Mouse (Mus musculus): ENCODE measurements around the gene Tada2a. TPM values are rescaled to one million over a fixed set of nuclear protein-coding genes. Genes with fewer than 3 reads are reported as not detected.

Tada2a gene
- total and polyA plus RNA-seq, 2 experiments from 2014 or later, result 20.3 to 25.9 TPM

DNA sequence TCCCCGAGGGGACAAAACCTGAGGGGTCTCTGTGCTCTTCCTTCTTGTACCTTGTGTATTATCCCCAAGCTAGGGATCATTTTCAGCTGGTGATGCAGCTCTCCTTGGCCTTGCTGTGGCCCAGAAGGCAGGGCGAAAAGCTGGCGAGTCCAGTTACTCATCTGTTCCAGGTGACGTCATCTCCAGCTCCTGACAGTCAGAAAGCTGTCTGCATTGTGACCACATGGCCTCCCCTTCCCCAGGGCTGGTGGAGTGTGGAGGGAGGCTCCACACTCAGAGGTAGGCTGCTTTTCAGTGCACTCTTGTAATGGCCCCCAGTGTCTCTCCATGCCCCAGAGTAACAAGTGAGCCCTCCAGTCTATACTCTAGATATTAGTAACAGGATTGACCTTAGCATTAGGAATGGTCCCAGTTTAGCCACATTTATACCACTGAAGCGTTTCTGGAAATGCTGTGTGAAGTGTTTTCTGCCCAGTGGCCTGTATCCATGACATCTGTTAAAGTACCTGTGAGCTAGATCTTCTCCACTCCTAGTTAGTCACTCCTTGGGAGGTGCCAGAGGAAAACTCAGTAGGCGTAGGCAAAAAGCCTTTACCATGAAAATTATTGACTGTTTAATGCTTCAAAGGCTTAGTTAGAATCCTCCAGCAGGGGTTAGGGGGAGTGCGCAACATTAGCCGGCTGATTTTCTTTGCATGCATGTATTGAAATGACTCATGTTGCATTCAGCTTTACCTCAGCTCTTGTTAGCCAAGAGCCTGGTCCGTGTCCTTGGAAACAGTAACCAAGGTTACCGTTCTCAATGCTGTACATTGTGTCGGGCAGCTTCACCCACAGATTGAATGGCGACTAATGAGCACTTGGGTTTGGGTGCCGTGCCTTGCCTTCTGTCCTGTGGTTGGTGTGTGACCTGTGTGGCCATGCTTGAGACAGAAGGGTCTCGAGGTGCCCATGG, 86.3 kb downstream of the Tada2a start:
- peak; percentile 91 for DNase-seq (ENCODE audit: low spot score)
- peak; percentile 85 for ATAC-seq (ENCODE audit: low FRiP score)
- no peaks in the 10 kb centered on the region for H3K9me3 ChIP-seq (ENCODE audit: low read length)
- H3K4me2 ChIP-seq (ENCODE audit: low read depth, low read length, poor library complexity, severe bottlenecking), result peak overlapping the region; percentile 12; the same call in 1 of the 2 replicates
- 0 out of 2 replicates have a peak overlapping the region, but pooled peaks have one; percentile 13 for H3K9ac ChIP-seq (replicated peaks; ENCODE audit: low read length, poor library complexity, severe bottlenecking)
- H3K27ac ChIP-seq (ENCODE audit: low read depth, low read length), result peak overlapping the region; percentile 80
- 20% methylated on average over 14 of the region's 14 CpGs for WGBS
- no peak overlapping the region for H3K4me3 ChIP-seq (ENCODE audit: low read depth, low read length)
- peaks cover 16% of the 10 kb centered on the region; the same call in 1 of the 2 replicates for H3K4me1 ChIP-seq (ENCODE audit: insufficient read depth, low read length)
- no peaks in the 10 kb centered on the region for H3K27me3 ChIP-seq (ENCODE audit: insufficient read depth, low read length)
- H3K36me3 ChIP-seq (ENCODE audit: insufficient read depth, low read length), result peaks cover 28% of the 10 kb centered on the region
- TF ChIP-seq CTCF (IDR thresholded peaks at IDR 0.05), result peak; percentile 34

DNA sequence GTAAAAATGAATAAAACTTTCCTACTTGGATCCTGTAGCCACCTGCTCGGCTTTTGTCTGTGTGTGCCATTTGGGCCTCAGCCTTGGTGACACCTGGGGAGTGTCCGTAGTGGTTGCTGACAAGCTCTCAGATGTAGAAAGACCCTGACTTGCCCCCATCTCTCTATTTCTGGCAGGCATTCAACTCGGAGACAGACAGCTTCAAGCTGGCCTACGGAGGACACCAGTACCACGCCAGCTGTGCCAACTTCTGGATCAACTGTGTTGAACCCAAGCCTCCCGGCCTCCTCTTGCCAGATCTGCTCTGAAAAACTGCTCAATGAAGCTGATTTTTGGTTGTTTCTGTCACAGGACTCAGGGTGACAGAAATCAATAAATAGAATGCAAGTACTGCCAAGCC, 88.8 kb downstream of the Tada2a start:
- DNase-seq (ENCODE audit: low spot score) (no peak), ATAC-seq (ENCODE audit: low FRiP score) (no peak)
- peaks cover 28% of the 10 kb centered on the region for H3K36me3 ChIP-seq (ENCODE audit: insufficient read depth, low read length)
- H3K27ac ChIP-seq (ENCODE audit: low read depth, low read length), result no peak overlapping the region
- peaks cover 16% of the 10 kb centered on the region; the same call in 1 of the 2 replicates for H3K4me1 ChIP-seq (ENCODE audit: insufficient read depth, low read length)
- H3K4me3 ChIP-seq (ENCODE audit: low read depth, low read length), result no peak overlapping the region
- no peak for TF ChIP-seq CTCF (IDR thresholded peaks at IDR 0.05)
- no peak overlapping the region for H3K4me2 ChIP-seq (ENCODE audit: low read depth, low read length, poor library complexity, severe bottlenecking)
- WGBS, result 78% methylated on average over 6 of the region's 6 CpGs
- no peaks in the 10 kb centered on the region for H3K9me3 ChIP-seq (ENCODE audit: low read length)
- H3K27me3 ChIP-seq (ENCODE audit: insufficient read depth, low read length), result no peaks in the 10 kb centered on the region
- H3K9ac ChIP-seq (replicated peaks; ENCODE audit: low read length, poor library complexity, severe bottlenecking), result no peak overlapping the region

DNA sequence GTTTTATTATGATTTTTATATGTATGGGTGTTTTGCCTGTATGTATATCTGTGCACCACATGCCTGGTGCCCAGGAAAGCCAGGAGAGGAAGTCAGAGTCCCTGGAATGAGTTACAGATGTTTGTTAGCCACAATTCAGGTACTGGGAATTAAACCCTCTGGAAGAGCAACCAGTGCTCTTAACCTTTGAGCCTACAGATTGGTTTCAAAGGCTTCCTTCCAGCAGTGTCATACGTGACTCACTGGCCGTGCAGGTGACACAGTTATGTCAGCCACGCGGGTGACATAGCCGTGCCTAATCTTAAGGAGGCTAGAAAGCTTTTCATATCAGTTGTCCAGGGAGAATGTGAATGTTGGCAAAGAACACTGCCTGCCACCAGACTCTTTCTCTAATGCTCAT, 95.7 kb downstream of the Tada2a start:
- ATAC-seq (ENCODE audit: low FRiP score) (no peak), DNase-seq (ENCODE audit: low spot score) (no peak)
- no peaks in the 10 kb centered on the region for H3K4me1 ChIP-seq (ENCODE audit: insufficient read depth, low read length)
- no peak overlapping the region for H3K4me3 ChIP-seq (ENCODE audit: low read depth, low read length)
- no peaks in the 10 kb centered on the region for H3K9me3 ChIP-seq (ENCODE audit: low read length)
- H3K27ac ChIP-seq (ENCODE audit: low read depth, low read length), result no peak overlapping the region
- H3K9ac ChIP-seq (replicated peaks; ENCODE audit: low read length, poor library complexity, severe bottlenecking), result no peak overlapping the region
- H3K4me2 ChIP-seq (ENCODE audit: low read depth, low read length, poor library complexity, severe bottlenecking), result no peak overlapping the region
- TF ChIP-seq CTCF (IDR thresholded peaks at IDR 0.05), result no peak
- H3K27me3 ChIP-seq (ENCODE audit: insufficient read depth, low read length), result no peaks in the 10 kb centered on the region
- 94% methylated on average over 5 of the region's 5 CpGs for WGBS
- H3K36me3 ChIP-seq (ENCODE audit: insufficient read depth, low read length), result peaks cover 32% of the 10 kb centered on the region

DNA sequence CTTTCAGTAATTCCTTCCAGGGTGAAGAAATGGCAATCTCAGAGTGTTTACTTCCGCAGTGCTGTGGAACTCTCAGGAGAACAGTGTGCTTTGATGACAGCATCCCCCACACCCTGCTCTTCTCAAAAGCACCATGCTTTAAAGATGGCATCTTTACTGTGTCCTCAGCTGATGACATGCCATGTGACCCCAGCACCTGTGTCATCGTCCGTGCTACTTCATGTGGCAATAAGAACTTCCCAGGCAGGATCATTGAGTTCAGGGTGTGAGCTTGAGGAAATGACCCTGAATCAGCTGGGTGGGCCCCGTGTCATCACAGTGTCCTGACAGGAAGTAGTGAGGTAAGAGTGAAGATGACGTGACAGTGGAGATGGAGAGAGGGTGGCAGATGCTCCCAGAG, 96.8 kb downstream of the Tada2a start:
- Histone ChIP-seq H3K9ac (replicated peaks; ENCODE audit: low read length, poor library complexity, severe bottlenecking) (no peak overlapping the region), H3K27ac (ENCODE audit: low read depth, low read length) (no peak overlapping the region), H3K4me2 (ENCODE audit: low read depth, low read length, poor library complexity, severe bottlenecking) (no peak overlapping the region), H3K4me1 (ENCODE audit: insufficient read depth, low read length) (no peaks in the 10 kb centered on the region), H3K36me3 (ENCODE audit: insufficient read depth, low read length) (peaks cover 37% of the 10 kb centered on the region), H3K27me3 (ENCODE audit: insufficient read depth, low read length) (no peaks in the 10 kb centered on the region), H3K4me3 (ENCODE audit: low read depth, low read length) (no peak overlapping the region), H3K9me3 (ENCODE audit: low read length) (no peaks in the 10 kb centered on the region)
- ATAC-seq (ENCODE audit: low FRiP score) (no peak), DNase-seq (ENCODE audit: low spot score) (no peak)
- WGBS, result 84% methylated on average over 5 of the region's 5 CpGs
- TF ChIP-seq CTCF (IDR thresholded peaks at IDR 0.05), result no peak

DNA sequence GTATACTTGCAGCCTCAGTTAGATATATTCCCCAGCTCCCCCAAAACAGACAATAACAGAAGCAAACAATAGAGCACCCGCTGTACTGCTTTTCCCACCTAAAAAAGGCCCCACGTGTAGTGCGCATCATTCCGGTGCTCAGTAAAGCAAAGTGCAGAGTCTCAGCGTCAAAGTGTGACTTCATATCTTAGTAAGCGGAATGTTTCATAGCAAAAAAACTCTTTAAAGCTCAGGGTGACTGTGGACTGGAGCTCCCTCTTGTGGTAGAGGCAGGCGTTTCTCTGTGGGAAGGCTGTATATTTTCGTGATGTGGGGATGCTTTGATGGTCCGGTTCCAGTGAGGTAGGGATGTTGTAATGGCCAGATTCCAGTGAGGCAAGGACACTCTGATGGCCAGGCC, 97.4 kb downstream of the Tada2a start:
- peak; percentile 13 for DNase-seq (ENCODE audit: low spot score)
- H3K27me3 ChIP-seq (ENCODE audit: insufficient read depth, low read length), result no peaks in the 10 kb centered on the region
- no peak overlapping the region for H3K9ac ChIP-seq (replicated peaks; ENCODE audit: low read length, poor library complexity, severe bottlenecking)
- peak; percentile 73 for TF ChIP-seq CTCF (IDR thresholded peaks at IDR 0.05)
- H3K4me2 ChIP-seq (ENCODE audit: low read depth, low read length, poor library complexity, severe bottlenecking), result no peak overlapping the region
- H3K27ac ChIP-seq (ENCODE audit: low read depth, low read length), result no peak overlapping the region
- ATAC-seq (ENCODE audit: low FRiP score), result no peak
- H3K36me3 ChIP-seq (ENCODE audit: insufficient read depth, low read length), result peaks cover 43% of the 10 kb centered on the region
- H3K4me3 ChIP-seq (ENCODE audit: low read depth, low read length), result no peak overlapping the region
- no peaks in the 10 kb centered on the region for H3K9me3 ChIP-seq (ENCODE audit: low read length)
- WGBS, result 55% methylated on average over 9 of the region's 9 CpGs
- H3K4me1 ChIP-seq (ENCODE audit: insufficient read depth, low read length), result no peaks in the 10 kb centered on the region

Other genes with a start within 250 kb of the Tada2a start
- 14.6 and 16.4 TPM in 2 replicates for gene Ddx52, start 187.5 kb downstream of the Tada2a start, total RNA-seq (2014; rRNA removed)
- 16.1 and 16.3 TPM in 2 replicates for gene Ddx52, start 187.5 kb downstream of the Tada2a start, polyA plus RNA-seq (2015; fragmentation: Nextera tagmentation; extraction: Ambion mirVana)
- gene Synrg, start 165.2 kb downstream of the Tada2a start, total RNA-seq (2014; rRNA removed), result 43.1 and 44.5 TPM in 2 replicates
- 15.3 and 17.1 TPM in 2 replicates for gene Synrg, start 165.2 kb downstream of the Tada2a start, polyA plus RNA-seq (2015; fragmentation: Nextera tagmentation; extraction: Ambion mirVana)
- gene Dusp14, start 60.3 kb downstream of the Tada2a start, total RNA-seq (2014; rRNA removed), result 9.1 and 18.1 TPM in 2 replicates
- gene Dusp14, start 60.3 kb downstream of the Tada2a start, polyA plus RNA-seq (2015; fragmentation: Nextera tagmentation; extraction: Ambion mirVana), result 8.8 and 8.9 TPM in 2 replicates
- gene Acaca, start 72 bp upstream of the Tada2a start, total RNA-seq (2014; rRNA removed), result 123 and 139 TPM in 2 replicates
- 17.2 and 19.3 TPM in 2 replicates for gene Acaca, start 72 bp upstream of the Tada2a start, polyA plus RNA-seq (2015; fragmentation: Nextera tagmentation; extraction: Ambion mirVana)
- gene Gm11437, start 37.9 kb upstream of the Tada2a start, total RNA-seq (2014; rRNA removed), result not detected in 2 replicates
- 0.16 TPM in 1 of 2 replicates, not detected in the other for gene Gm11437, start 37.9 kb upstream of the Tada2a start, polyA plus RNA-seq (2015; fragmentation: Nextera tagmentation; extraction: Ambion mirVana)